Mouse (Mus musculus) heart, embryonic 15.5 days (tissue): ENCODE data around the gene Ephb1. TPM values are rescaled to one million over a fixed set of nuclear protein-coding genes. Genes with fewer than 3 reads are reported as not detected.

Experiments used
- ATAC-seq: fragments of 200-750 bp; cut with Nextera tagmentation; replicated peaks from 2 replicates; pipeline ENCODE4 v1.8.0; 2017; ENCODE audit warnings: low read depth, moderate TSS enrichment; ENCODE audit not compliant: insufficient number of reproducible peaks, insufficient read depth, low FRiP score
- H3K27ac ChIP-seq: fragments of 300-500 bp; sonication (generic); 2 replicates; pipeline ENCODE4 v1.5.1; 2015; ENCODE audit warnings: mild to moderate bottlenecking, inconsistent platforms
- H3K27me3 ChIP-seq: fragments of 300-500 bp; sonication (generic); 2 replicates; pipeline ENCODE4 v1.6.1; 2015; ENCODE audit warnings: inconsistent platforms
- H3K36me3 ChIP-seq: fragments of 300-500 bp; sonication (generic); 2 replicates; pipeline ENCODE4 v1.6.1; 2015; ENCODE audit warnings: mild to moderate bottlenecking, inconsistent platforms
- H3K4me1 ChIP-seq: fragments of 300-500 bp; sonication (generic); replicated peaks from 2 replicates; pipeline ENCODE4 v1.6.1; 2015; ENCODE audit warnings: inconsistent platforms
- H3K4me2 ChIP-seq: fragments of 300-500 bp; sonication (generic); 2 replicates; pipeline ENCODE4 v1.6.1; 2015; ENCODE audit warnings: inconsistent platforms, mild to moderate bottlenecking, moderate library complexity
- H3K4me3 ChIP-seq: fragments of 300-500 bp; sonication (generic); 2 replicates; pipeline ENCODE4 v1.5.1; 2015; ENCODE audit warnings: mild to moderate bottlenecking, inconsistent platforms
- H3K9ac ChIP-seq: fragments of 300-500 bp; sonication (generic); 2 replicates; pipeline ENCODE4 v1.6.1; 2015; ENCODE audit warnings: mild to moderate bottlenecking, inconsistent platforms
- H3K9me3 ChIP-seq: fragments of 300-500 bp; sonication (generic); replicated peaks from 2 replicates; pipeline ENCODE4 v1.6.1; 2016; ENCODE audit warnings: inconsistent platforms
- WGBS: fragments of 180-500 bp; shearing (Covaris S2); methylation state at CpG from one replicate; pipeline ENCODE4 v1.1.7; 2015; ENCODE audit warnings: mixed read lengths; 5-methylcytosine and 5-hydroxymethylcytosine counted together
- polyA plus RNA-seq: library from polyadenylated mRNA; unstranded; fragments of >200 nt; fragmentation: Nextera tagmentation; extraction: Ambion mirVana; gene quantifications from 2 replicates; pipeline ENCODE4 v1.2.1, GENCODE M21; 2015

Ephb1 gene
- polyA plus RNA-seq, 1 experiment from 2014 or later: 1.4 TPM

GRCm38 (mm10) chr9:102192724-102193685 lies 161.5 kb downstream of the Ephb1 start:
- WGBS: 67% methylated on average over 13 of the region's 13 CpGs
- ATAC-seq: no peak
- Histone ChIP-seq H3K9ac (no peak overlapping the region), H3K4me1 (no peaks in the 10 kb centered on the region), H3K4me3 (no peak overlapping the region), H3K36me3 (no peaks in the 10 kb centered on the region), H3K27ac (no peak overlapping the region), H3K9me3 (no peaks in the 10 kb centered on the region), H3K4me2 (no peak overlapping the region), H3K27me3 (peaks cover 3% of the 10 kb centered on the region; the same call in 1 of the 2 replicates)

GRCm38 (mm10) chr9:102190058-102190457 lies 164.4 kb downstream of the Ephb1 start:
- H3K4me3 ChIP-seq: no peak overlapping the region
- WGBS: 70% methylated on average over 9 of the region's 9 CpGs
- ATAC-seq: no peak

GRCm38 (mm10) chr9:102189406-102189805 lies 165.1 kb downstream of the Ephb1 start:
- ATAC-seq: no peak; the same call in 1 of the 2 replicates
- no peak overlapping the region for H3K4me3 ChIP-seq
- H3K4me2 ChIP-seq: no peak overlapping the region

More at GRCm38 (mm10) chr9:102190058-102190457, 164.4 kb downstream of the Ephb1 start:
- Histone ChIP-seq H3K27ac (no peak overlapping the region), H3K27me3 (peaks cover 11% of the 10 kb centered on the region), H3K4me2 (no peak overlapping the region), H3K36me3 (no peaks in the 10 kb centered on the region), H3K4me1 (no peaks in the 10 kb centered on the region), H3K9ac (no peak overlapping the region), H3K9me3 (no peaks in the 10 kb centered on the region)

GRCm38 (mm10) chr9:102183663-102184274 lies 170.7 kb downstream of the Ephb1 start:
- H3K36me3 ChIP-seq: no peaks in the 10 kb centered on the region
- WGBS: 44% methylated on average over 22 of the region's 22 CpGs
- H3K27me3 ChIP-seq: peaks cover 14% of the 10 kb centered on the region; the same call in 1 of the 2 replicates
- ATAC-seq: no peak
- no peak overlapping the region for H3K9ac ChIP-seq
- H3K9me3 ChIP-seq: no peaks in the 10 kb centered on the region
- H3K27ac ChIP-seq: no peak overlapping the region
- peaks cover 8% of the 10 kb centered on the region for H3K4me1 ChIP-seq
- H3K4me2 ChIP-seq: peak overlapping the region; percentile 45
- H3K4me3 ChIP-seq: peak overlapping the region; percentile 2; the same call in 1 of the 2 replicates

More at GRCm38 (mm10) chr9:102189406-102189805, 165.1 kb downstream of the Ephb1 start:
- Histone ChIP-seq H3K36me3 (no peaks in the 10 kb centered on the region), H3K27me3 (peaks cover 11% of the 10 kb centered on the region), H3K9ac (no peak overlapping the region), H3K9me3 (no peaks in the 10 kb centered on the region), H3K27ac (no peak overlapping the region), H3K4me1 (no peaks in the 10 kb centered on the region)
- WGBS: 44% methylated on average over 11 of the region's 11 CpGs

GRCm38 (mm10) chr9:102181810-102182490 lies 172.5 kb downstream of the Ephb1 start:
- H3K9ac ChIP-seq: no peak overlapping the region
- H3K4me1 ChIP-seq: peaks cover 8% of the 10 kb centered on the region
- no peak overlapping the region for H3K4me3 ChIP-seq
- no peak overlapping the region for H3K27ac ChIP-seq
- ATAC-seq: no peak
- no peak overlapping the region for H3K4me2 ChIP-seq
- WGBS: 76% methylated on average over 10 of the region's 10 CpGs
- H3K9me3 ChIP-seq: no peaks in the 10 kb centered on the region
- no peaks in the 10 kb centered on the region for H3K36me3 ChIP-seq
- H3K27me3 ChIP-seq: peaks cover 14% of the 10 kb centered on the region; the same call in 1 of the 2 replicates

GRCm38 (mm10) chr9:102181276-102181675 lies 173.2 kb downstream of the Ephb1 start:
- no peak overlapping the region for H3K4me2 ChIP-seq
- H3K9me3 ChIP-seq: no peaks in the 10 kb centered on the region
- no peak overlapping the region for H3K4me3 ChIP-seq
- peaks cover 8% of the 10 kb centered on the region for H3K4me1 ChIP-seq
- peaks cover 14% of the 10 kb centered on the region; the same call in 1 of the 2 replicates for H3K27me3 ChIP-seq
- no peak overlapping the region for H3K9ac ChIP-seq
- H3K36me3 ChIP-seq: no peaks in the 10 kb centered on the region
- H3K27ac ChIP-seq: no peak overlapping the region
- 45% methylated on average over 3 of the region's 3 CpGs for WGBS
- no peak for ATAC-seq

- H3K36me3 ChIP-seq: no peaks in the 10 kb centered on the region
- no peak for ATAC-seq
- H3K9ac ChIP-seq: no peak overlapping the region
- H3K27me3 ChIP-seq: peaks cover 10% of the 10 kb centered on the region; the same call in 1 of the 2 replicates
- no peaks in the 10 kb centered on the region for H3K9me3 ChIP-seq
- H3K4me2 ChIP-seq: no peak overlapping the region
- WGBS: 64% methylated on average over 2 of the region's 2 CpGs
- H3K4me3 ChIP-seq: no peak overlapping the region
- no peak overlapping the region for H3K27ac ChIP-seq
- H3K4me1 ChIP-seq: peaks cover 8% of the 10 kb centered on the region
Observed at GRCm38 (mm10) chr9:102180486-102180885, 174.0 kb downstream of the Ephb1 start.

GRCm38 (mm10) chr9:102180070-102180469 lies 174.4 kb downstream of the Ephb1 start:
- H3K27me3 ChIP-seq: 0 out of 2 replicates have a peak, but pooled peaks cover 6% of the 10 kb centered on the region
- H3K27ac ChIP-seq: no peak overlapping the region
- ATAC-seq: no peak
- H3K9ac ChIP-seq: no peak overlapping the region
- H3K9me3 ChIP-seq: no peaks in the 10 kb centered on the region
- peaks cover 8% of the 10 kb centered on the region for H3K4me1 ChIP-seq
- WGBS: 81% methylated on average over 2 of the region's 2 CpGs
- H3K36me3 ChIP-seq: no peaks in the 10 kb centered on the region
- H3K4me2 ChIP-seq: no peak overlapping the region
- H3K4me3 ChIP-seq: no peak overlapping the region

GRCm38 (mm10) chr9:102169706-102170105 lies 184.8 kb downstream of the Ephb1 start:
- Histone ChIP-seq H3K36me3 (no peaks in the 10 kb centered on the region), H3K9me3 (no peaks in the 10 kb centered on the region), H3K4me1 (no peaks in the 10 kb centered on the region), H3K9ac (no peak overlapping the region), H3K27ac (no peak overlapping the region), H3K4me2 (no peak overlapping the region), H3K4me3 (no peak overlapping the region), H3K27me3 (0 out of 2 replicates have a peak, but pooled peaks cover 5% of the 10 kb centered on the region)
- 75% methylated on average over 7 of the region's 7 CpGs for WGBS
- ATAC-seq: no peak

GRCm38 (mm10) chr9:102155876-102156275 lies 198.6 kb downstream of the Ephb1 start:
- Histone ChIP-seq H3K4me2 (no peak overlapping the region), H3K9ac (no peak overlapping the region), H3K27me3 (no peaks in the 10 kb centered on the region; the same call in 1 of the 2 replicates), H3K27ac (no peak overlapping the region), H3K36me3 (no peaks in the 10 kb centered on the region), H3K4me1 (no peaks in the 10 kb centered on the region), H3K9me3 (no peaks in the 10 kb centered on the region), H3K4me3 (no peak overlapping the region)
- WGBS: 73% methylated on average over 3 of the region's 3 CpGs
- no peak for ATAC-seq

- no peak overlapping the region for H3K27ac ChIP-seq
- H3K36me3 ChIP-seq: no peaks in the 10 kb centered on the region
- no peak overlapping the region for H3K9ac ChIP-seq
- WGBS: 85% methylated on average over 4 of the region's 4 CpGs
- no peaks in the 10 kb centered on the region for H3K4me1 ChIP-seq
- ATAC-seq: no peak
- no peak overlapping the region for H3K4me3 ChIP-seq
- H3K27me3 ChIP-seq: no peaks in the 10 kb centered on the region; the same call in 1 of the 2 replicates
- no peaks in the 10 kb centered on the region for H3K9me3 ChIP-seq
- no peak overlapping the region for H3K4me2 ChIP-seq
Observed at GRCm38 (mm10) chr9:102139181-102139580, 215.3 kb downstream of the Ephb1 start.
